Mouse (Mus musculus) erythroid progenitor cell, adult 5-6 weeks (primary cell): ENCODE measurements around the gene Lrp5. TPM values are rescaled to one million over a fixed set of nuclear protein-coding genes. Genes with fewer than 3 reads are reported as not detected.
"Not testable (repeated sequence)": the region's sequence is repeated elsewhere in the genome, so short reads cannot be mapped to it uniquely, and the experiment has no call there.

Experiments
- ATAC-seq: replicated peaks from 2 replicates; pipeline ENCODE4 v1.8.0; 2016; ENCODE audit warnings: moderate number of reproducible peaks, mild to moderate bottlenecking, moderate TSS enrichment, inconsistent platforms; ENCODE audit not compliant: poor library complexity, low FRiP score, severe bottlenecking
- total RNA-seq, 2 experiments: library from RNA; stranded (forward) in 1 of 2; stranded (reverse) in 1 of 2; fragments of 150-400 nt in 1 of 2; fragments of 186-747, 209-891 nt in 1 of 2; gene quantifications; 2 replicates each; pipeline versions ENCODE4 v1.2.3 to v1.2.4; 2015 to 2017; ENCODE audit warnings: low replicate concordance in 2 of 2

The Lrp5 gene
- total RNA-seq, 2 experiments from 2014 or later = 0.42 to 1.9 TPM

GRCm38 (mm10) chr19:3623824-3624223 is 62.5 kb downstream of the Lrp5 start:
- 0 out of 2 replicates have a peak, but pooled peaks have one; percentile 43 for ATAC-seq

GRCm38 (mm10) chr19:3623294-3623693 is 63.1 kb downstream of the Lrp5 start:
- ATAC-seq = no peak

- no peak for ATAC-seq
These were observed 65.5 kb downstream of the Lrp5 start for GRCm38 (mm10) chr19:3620871-3621270.

- ATAC-seq = no peak
These were observed 67.0 kb downstream of the Lrp5 start for GRCm38 (mm10) chr19:3619359-3619758.

- ATAC-seq = no peak
These were observed 72.4 kb downstream of the Lrp5 start for GRCm38 (mm10) chr19:3613991-3614390.

- no peak for ATAC-seq
These were observed 73.7 kb downstream of the Lrp5 start for GRCm38 (mm10) chr19:3612534-3613273.

- no peak for ATAC-seq
These were observed 74.6 kb downstream of the Lrp5 start for GRCm38 (mm10) chr19:3611730-3612129.

GRCm38 (mm10) chr19:3610886-3611285 is 75.5 kb downstream of the Lrp5 start:
- no peak for ATAC-seq

GRCm38 (mm10) chr19:3609826-3610225 is 76.5 kb downstream of the Lrp5 start:
- no peak for ATAC-seq

GRCm38 (mm10) chr19:3594316-3594715 is 92.0 kb downstream of the Lrp5 start:
- no peak for ATAC-seq

GRCm38 (mm10) chr19:3593379-3594055 is 92.8 kb downstream of the Lrp5 start:
- no peak for ATAC-seq

- no peak for ATAC-seq
These were observed 96.4 kb downstream of the Lrp5 start for GRCm38 (mm10) chr19:3589968-3590367.

- ATAC-seq = peak; percentile 62
These were observed 96.8 kb downstream of the Lrp5 start for GRCm38 (mm10) chr19:3589547-3589946.

- not testable (repeated sequence) for ATAC-seq
These were observed 98.6 kb downstream of the Lrp5 start for GRCm38 (mm10) chr19:3587729-3588128.

- ATAC-seq = peak; percentile 65
These were observed 99.8 kb downstream of the Lrp5 start for GRCm38 (mm10) chr19:3586540-3586939.

GRCm38 (mm10) chr19:3586026-3586425 is 100.3 kb downstream of the Lrp5 start:
- no peak for ATAC-seq

- ATAC-seq = 0 out of 2 replicates have a peak, but pooled peaks have one; percentile 58
These were observed 105.0 kb downstream of the Lrp5 start for GRCm38 (mm10) chr19:3581326-3581725.

- ATAC-seq = no peak
These were observed 108.5 kb downstream of the Lrp5 start for GRCm38 (mm10) chr19:3577911-3578290.

- no peak for ATAC-seq
These were observed 109.0 kb downstream of the Lrp5 start for GRCm38 (mm10) chr19:3577265-3577910.

GRCm38 (mm10) chr19:3576451-3577264 is 109.7 kb downstream of the Lrp5 start:
- no peak for ATAC-seq
